Mouse (Mus musculus) testis, adult 2 months (tissue): ENCODE results near the gene Wfikkn2.

Experiments used
- CTCF ChIP-seq: fragments of 200-500 bp; IDR thresholded peaks from 2 replicates; pipeline ENCODE4 v1.5.1; 2012; ENCODE audit warnings: low read depth, mild to moderate bottlenecking, inconsistent platforms, low read length, moderate library complexity; ENCODE audit not compliant: control insufficient read depth, insufficient read depth, insufficient replicate concordance
- POLR2A ChIP-seq: fragments of 200-500 bp; IDR thresholded peaks from 2 replicates; pipeline ENCODE4 v1.6.1; 2012; ENCODE audit warnings: low read depth, mild to moderate bottlenecking, inconsistent platforms, low read length, moderate library complexity; ENCODE audit not compliant: control insufficient read depth

DNA sequence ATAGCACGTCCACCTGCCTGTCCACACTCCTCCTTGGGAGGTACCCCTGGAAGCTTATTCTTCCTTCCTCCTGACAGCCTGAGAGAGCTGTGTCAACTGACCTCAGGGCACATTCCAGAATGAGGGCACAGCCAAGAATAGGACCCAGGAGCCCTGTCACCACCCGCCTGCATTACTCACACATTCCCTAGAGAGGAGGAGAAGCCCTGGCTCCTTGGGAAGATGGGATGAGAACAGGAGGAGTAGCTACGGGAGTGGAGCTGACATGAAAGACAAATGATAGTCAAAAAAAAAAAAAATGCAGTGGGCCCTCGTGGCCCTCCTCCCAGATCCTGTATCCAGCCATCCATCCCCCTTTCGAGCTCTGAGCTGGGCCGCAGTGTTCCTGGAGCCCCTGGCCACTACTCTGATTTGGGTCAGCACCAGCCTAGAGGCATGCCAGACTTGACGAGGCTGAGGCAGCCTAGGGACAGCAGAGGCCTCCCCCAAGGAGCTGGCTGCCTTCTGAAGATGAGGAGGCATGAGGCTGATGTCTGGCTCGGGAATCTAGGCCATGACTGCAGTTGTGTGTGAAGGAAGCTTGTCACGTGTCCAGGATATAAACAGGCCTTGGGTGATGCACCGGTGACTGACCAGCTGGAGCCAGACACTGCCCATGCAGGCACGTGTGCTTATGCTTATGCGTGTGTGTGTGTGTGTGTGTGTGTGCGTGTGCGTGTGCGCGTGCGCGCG lies 13.8 kb downstream of the Wfikkn2 start:
- TF ChIP-seq POLR2A: no peak
- TF ChIP-seq CTCF: no peak
